Mouse (Mus musculus): ENCODE data around the gene Lrp6.

DNA sequence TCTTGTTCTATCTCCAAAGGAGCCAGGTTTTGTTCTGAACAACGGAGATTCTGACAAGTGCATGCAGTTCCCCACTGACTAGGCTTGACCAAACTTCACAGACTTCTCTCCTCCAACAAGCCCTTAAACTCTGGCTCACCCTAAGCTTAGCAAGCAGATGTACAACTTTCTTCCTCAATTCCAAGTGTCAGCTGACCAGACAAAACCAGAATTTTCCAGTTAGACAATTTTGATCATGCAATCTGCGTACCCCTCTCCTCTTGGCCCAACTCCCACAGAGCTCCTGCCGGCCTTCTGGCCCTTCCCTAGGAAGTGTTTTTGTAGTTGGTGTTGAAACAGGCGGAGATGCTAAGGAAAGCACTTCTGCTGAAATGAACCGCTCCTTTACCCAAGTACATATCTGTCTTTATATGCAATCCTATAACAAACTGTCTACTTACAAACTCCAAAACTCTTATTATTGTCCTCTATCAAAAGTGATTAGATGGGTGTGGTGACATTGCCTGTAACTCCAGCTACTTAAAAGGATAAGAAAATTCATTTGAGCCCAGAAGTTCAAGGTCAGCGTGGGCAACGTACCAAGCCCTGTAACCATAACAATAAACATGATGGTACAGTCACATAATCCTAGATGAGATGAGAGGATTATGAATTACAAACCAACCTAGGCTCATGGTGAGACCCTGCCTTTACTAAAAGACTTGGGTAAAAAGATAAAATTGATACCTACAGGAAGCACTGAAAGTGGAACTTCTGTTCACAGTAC is 10.4 kb downstream of the Lrp6 start:
- no peak for TF ChIP-seq CTCF (IDR thresholded peaks at IDR 0.05; ENCODE audit: insufficient read depth, low read length)
- TF ChIP-seq POLR2A (IDR thresholded peaks at IDR 0.05; ENCODE audit: borderline replicate concordance, extremely low read depth, low read depth, low read length), result no peak

All from lung, adult 2 months (tissue).